Mouse (Mus musculus): ENCODE measurements at regions not wholly inside any gene's neighbourhood (a gene's known extent, or its start where the extent isn't known, plus 50 kb on each side); places are given as distances from the start of the nearest gene placed in this dataset.
"Not testable (repeated sequence)": the region's sequence is repeated elsewhere in the genome, so short reads cannot be mapped to it uniquely, and the experiment has no call there.

DNA sequence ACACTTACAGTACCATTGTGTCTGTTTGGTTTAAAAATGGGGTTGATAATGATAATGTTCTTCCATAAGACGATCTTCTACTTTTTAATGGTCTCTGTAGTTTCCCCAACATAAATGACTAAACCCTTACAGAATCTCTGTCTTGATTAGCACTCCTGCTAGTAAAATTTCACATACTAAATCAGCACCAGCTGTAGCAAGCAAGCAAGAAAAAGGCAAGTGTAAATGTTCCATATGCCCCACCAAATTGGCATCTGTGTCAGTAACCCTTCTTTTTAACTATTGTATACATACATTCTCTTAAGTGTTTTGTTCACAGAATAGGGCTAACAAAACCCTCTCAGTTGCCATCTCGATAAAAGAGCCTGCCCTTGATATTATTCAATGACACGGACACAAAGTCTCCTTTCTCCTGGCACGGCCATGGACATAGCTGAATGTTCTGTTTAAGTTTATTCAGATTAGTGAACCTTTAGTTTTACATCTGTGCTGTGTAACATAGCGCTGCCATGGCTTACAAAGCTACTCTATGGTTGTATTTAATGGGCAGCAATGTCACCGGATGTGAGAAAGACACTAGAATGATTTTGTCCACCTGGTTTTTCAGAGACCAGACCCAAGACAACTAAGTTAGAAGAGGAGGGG is 414.3 kb downstream of the Gtdc1 start:
- no peak for DNase-seq

DNA sequence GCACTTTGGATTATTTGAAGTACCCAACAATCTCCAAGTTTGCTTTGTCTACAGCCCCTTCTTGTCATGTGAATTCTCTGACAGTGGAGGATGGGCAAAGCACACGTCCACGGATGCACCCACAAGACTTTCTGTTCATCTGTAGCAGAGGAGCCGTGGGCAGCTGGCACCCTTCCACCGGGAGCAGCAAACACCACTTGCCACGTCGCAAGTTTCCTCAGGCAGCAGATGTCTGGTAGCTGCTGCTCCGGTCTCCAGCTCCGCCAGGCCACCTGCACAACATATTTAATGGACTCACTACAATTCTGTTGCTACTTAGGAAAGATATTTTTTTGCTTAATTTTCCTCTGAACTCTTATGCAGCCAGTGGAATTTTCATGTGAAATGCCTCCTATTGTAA is 415.1 kb downstream of the Gtdc1 start:
- no peak for DNase-seq

DNA sequence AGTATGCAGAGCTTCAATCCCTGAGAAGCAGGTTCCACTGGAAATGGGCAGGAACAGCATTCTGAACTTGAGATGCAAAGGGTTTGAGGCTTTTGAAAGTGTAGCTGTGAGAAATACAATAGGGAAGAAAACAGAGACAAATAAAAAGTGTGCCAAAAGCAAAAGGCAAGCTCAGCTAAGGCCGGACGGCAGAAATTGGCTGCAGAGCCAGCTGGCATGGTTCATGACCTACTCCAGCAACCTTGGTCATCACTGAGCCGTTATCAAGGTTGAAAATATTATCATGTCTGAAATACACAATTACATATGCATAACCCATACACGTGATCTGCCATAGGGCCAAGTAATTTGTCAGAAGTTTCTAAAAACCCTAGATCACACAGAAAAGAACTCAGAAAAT is 418.4 kb downstream of the Gtdc1 start:
- no peak for DNase-seq

DNA sequence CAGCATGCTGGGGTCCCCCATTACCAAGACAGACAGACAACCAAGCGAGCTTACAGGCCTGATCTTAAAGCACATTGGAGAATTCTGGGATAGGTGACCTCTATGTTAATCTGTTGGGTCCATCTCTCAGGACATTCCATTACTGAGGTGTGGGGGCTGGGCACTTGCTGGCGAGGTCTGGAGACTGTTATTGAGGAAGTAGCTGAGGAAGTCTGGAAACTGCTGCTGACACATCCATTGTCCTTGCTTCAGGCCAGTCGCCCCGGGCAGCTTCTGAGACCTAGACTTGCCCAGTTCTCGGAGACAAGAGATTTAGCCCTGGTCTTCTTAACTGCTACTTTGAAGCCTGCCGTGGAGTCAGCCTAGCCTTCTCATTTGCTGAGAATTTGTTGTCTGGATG is 423.2 kb downstream of the Gtdc1 start:
- peak; percentile 63 for DNase-seq

DNA sequence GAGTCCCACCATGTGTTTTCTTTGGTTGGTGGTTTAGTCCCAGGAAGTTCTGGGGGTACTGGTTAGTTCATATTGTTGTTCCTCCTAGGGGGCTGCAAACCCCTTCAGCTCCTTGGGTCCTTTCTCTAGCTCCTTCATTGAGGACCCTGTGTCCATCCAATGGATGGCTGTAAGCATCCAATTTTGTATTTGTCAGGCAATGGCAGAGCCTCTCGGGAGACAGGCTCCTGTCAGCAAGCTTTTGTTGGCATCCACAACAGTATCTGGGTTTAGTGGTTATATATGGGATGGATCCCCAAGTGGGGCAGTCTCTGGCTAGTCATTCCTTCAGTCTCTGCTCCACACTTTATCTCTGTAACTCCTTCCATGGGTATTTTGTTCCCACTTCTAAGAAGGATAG is 436.7 kb downstream of the Gtdc1 start:
- not testable (repeated sequence) for DNase-seq

DNA sequence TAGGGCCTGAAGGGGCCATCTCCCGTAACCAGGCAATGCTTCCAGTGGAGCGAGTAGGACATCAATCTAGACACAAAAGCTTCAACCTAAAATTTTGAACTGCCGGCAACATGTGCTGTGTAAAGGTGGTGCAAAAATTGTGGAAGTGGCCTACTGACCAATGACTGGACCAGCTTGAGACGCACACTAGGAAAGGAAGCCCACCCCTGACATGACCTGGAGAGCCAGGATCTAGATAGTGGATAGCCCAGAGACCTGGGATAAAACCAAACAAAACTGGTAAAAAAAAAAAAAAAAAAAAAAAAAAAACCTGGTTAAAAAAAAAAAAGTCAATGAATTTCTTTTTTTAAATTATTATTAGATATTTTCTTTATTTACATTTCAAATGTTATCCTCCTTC is 437.2 kb downstream of the Gtdc1 start:
- DNase-seq = no peak

DNA sequence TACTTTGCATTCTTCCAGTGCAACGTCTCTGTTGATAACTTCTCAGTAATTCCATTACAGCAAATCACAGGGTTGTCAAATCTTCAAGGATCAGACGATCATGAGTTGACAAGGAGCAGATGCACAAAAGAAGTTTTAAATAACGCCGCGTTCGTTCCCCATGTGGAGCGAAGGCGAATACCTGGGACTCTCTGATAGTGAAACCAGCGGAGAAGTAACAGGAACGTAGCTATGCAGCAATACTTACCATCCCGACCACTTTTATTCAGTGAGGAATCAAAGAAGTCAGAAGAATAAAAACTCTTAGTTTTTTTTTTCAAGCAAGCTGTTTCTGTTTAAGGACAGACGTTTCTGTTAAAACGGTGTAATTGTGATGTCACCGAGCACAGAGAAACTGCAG is 441.6 kb downstream of the Gtdc1 start:
- DNase-seq = no peak

DNA sequence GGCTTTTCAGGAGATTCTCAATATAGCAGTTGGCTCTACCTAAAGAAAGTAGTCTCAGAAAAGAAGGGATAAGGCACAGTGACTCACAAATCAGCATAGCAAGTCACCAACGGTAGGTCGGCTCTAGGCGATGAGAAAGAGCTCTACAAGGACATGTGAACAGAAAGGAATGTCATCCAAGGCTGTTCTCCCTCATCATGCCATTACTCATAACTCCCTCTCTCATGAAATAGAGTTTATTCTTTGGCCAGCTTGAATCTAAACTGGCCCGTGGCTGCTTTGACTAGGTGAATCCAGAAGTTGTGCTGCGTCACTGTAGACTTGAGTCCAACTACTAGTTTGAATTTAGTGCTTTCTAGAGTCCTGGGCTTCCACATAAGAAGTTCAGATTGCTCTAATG is 447.7 kb downstream of the Gtdc1 start:
- no peak for DNase-seq

DNA sequence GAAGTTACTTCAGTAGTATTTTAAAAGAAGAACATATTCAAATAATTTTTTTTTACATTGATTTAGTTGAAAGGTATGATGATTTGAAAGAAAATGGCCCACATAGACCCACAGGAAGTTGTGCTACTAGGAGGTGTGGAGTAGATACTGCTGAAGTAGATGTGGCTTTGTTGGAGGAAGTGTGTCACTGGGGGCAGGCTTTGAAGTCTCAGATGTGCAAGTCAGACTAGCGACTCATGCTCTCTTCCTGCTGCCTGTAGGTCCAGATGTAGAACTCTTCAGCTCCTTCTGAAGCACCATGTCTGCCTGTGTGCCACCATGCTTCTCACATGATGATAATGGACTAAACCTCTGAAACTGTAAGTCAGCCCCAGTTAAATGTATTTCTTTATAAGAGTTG is 452.0 kb downstream of the Gtdc1 start:
- DNase-seq = no peak

DNA sequence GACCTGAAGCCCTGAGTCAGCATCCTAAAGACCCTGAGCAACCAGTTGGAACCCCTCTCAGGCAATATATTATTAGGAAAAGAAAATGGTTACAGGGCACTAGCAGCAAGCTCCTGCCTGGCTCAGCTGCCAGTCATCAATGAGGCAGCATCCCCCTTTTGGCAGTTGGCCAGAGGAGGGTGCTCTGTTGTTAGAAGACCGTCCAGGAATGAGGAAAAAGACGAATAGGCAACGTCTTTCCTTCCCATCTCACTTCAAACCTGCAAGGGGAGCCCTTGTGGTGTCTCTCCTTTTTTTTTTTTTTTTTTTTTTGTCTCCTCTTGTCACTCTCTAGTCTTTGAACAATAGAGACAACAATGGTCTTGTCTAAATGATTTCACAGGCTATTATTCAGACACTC is 452.8 kb downstream of the Gtdc1 start:
- peak; percentile 2 for DNase-seq

DNA sequence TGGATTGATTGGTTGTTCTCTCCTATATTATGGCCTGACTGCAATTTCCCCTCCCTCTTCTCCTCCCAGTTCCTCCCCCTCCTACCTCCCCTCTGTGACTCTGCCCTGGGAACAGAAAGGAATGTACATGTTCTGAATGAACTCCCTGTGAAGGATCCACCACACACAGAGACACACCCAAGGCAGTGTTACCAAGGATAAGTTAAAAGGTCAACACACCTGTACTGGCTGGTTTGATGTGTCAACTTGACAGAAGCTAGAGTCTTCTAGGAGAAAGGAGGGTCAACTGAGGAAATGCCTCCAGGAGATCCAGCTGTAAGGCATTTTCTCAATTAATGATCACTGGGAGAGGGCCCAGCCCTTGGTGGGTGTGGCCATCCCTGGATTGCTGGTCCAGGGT is 456.1 kb downstream of the Gtdc1 start:
- DNase-seq = no peak

DNA sequence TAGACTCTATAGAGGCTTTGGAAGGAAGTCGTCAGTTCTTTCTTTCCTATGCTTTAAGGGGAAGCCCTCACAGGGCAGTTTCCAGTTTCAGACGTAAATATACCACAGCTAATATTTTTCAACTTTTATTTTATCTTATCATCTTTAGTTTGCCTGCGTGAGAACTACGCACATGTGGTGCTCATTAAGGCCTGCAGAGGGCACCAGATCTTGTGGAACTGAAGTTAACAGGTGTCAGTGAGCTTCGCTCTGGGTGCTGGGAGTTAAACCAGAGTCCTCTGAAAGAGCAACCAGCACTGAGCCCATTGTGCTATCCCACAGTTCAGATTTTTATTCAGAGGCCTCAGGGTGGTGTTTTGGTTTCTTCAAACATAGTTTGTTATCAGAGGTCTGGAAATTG is 456.5 kb downstream of the Gtdc1 start:
- DNase-seq = no peak

DNA sequence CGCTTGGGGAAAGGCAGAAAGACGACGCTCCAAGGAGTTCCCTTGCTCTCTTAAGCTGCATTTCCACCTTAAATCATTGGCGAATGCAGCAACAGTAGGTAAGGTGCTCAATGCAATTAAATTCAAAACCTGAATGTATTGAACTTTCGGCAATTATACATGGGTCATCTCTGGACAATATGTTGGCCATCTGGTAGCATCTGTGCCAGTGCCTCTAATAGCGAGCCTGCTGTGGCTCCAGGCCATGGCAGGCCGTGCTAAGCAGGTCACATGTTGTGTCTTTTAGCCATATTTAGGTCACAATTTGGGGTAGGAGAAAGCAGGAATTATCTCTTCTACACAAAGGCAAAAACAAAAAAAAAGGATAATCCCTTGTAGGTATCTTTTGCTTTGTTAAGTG is 462.8 kb downstream of the Gtdc1 start:
- no peak for DNase-seq

DNA sequence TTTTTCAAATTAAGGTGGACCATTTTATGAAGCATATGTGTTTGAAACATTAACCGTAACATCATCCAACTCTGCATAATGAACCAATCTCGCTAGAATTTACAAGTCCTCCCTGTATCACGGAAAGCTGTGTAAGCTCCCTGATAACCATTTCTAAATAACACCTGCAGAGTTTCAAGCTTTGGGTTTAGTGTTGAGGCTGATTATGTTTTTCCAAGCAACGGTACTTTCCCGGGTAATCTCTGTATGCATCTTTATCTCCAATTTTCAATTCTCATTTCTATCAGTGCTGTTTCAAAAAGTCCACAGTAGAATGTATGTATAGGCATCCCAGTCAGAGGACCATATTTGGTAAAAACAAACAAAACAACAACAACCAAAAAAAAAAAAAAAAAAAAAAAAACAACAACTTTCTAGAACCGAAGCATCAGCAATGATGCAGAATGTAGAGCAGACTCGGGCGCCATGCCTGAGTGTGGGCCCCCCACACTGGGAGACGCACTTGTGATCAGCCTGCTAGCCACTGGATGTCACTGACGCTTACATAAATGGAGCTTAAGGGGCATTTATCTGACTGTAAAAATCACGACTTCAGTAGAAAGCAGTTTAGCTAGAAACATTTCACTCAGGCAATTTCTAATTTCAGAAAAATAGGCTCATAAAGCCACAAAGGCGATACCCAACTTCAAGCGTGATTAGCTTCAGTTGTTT is 464.7 kb downstream of the Gtdc1 start:
- DNase-seq = no peak

DNA sequence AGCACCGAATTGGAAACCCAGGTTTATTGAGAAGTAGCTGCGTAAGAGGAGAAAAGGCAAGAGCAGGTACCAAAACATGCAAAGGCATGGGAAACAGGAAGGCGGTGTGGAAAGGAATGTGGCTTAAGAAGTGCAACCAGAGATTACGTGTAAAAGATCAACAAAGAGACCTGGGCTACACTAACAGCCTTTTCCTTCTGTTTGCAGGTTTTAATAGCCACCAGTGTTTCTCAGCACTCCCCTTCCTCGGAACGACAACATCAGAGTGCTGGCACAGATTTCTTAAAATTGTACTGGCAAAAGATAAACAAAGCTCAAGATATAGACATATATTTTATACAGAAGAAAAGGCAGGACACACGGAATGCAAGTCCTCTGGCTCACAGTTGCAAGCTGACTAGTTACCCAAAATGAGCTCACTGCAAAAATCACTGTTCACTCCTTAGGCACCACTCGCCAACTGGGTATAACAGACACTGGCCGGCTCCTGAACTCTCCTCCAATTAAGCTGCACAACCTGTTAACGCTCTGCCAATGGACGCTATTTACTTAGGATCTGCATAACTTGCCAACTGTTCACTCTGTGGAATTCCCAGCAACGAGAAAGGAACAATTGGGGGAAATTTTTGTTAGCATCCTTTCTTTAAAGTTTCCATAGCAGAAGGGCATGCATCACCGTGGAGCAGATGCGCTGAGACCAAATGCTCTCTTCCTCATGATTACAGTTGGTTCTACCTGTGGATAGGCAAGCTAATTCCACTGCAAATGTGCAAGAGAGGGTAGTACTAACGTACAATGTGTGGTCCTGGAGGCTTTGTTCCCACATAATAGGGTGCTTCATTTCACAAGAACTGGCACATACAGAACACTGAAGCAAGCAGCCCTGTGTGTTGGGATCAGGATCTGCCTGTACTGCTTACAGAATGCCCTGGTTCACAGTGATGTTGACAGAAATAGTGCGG is 465.9 kb downstream of the Gtdc1 start:
- DNase-seq = no peak

DNA sequence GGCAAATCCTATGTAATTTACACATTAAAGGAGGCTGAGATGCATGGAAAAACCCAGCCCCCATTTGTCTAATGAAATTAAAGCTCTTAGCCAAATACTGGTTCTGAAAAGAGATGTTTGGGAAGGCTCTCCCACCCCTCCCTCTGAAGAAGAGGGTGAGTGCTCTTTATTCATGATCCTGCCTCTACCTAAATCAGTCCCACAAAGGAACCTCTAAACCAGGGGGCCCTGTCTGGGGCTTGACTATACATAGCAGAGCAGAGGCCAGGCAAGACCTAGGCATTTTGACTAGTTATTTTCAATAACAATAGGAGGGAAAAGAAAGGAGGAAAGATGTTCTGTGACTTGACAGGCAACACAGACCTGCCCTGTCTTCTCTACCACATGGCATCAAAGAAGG is 478.0 kb downstream of the Gtdc1 start:
- DNase-seq = no peak

Data from kidney, postnatal 14 days (tissue).